Mouse (Mus musculus): Measurements from ENCODE around the gene Hba-a2.

DNA sequence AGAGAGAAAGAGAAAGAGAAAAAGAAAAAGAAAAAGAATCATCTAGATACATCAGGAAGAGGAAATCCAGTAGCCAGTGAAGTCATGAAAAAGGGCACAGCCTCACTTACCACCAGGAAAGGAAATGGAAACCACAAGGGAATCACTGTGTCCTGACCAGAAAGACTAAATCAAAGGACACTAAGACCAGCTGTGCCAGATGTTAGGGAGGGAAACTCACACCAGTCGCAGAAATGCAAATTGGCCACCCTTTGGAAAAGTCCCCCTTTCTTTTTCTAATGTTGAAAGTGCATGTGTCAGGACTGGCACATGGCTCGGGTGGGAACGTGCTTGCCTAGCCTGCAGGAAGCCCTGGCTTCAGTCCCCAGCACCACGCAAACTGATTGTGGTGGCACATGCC, 25.1 kb upstream of the Hba-a2 start:
- TF ChIP-seq CTCF (IDR thresholded peaks at IDR 0.05; ENCODE audit: low read depth) (no peak), EP300 (IDR thresholded peaks at IDR 0.05; ENCODE audit: low read depth) (no peak)
